Mouse (Mus musculus) skeletal muscle tissue, adult 2 months (tissue): ENCODE measurements around the gene Amn.

ENCODE experiments used
- DNase-seq: peaks from one replicate; pipeline ENCODE4 v3.0.0-alpha.2; 2012; ENCODE audit warnings: low read depth, low spot score

Gene Amn

GRCm38 (mm10) chr12:111267673-111268325 lies 3.1 kb upstream of the Amn start:
- DNase-seq: no peak

GRCm38 (mm10) chr12:111271406-111271805 lies 511 bp downstream of the Amn start:
- no peak for DNase-seq

GRCm38 (mm10) chr12:111271966-111272365 lies 1.1 kb downstream of the Amn start:
- DNase-seq: no peak

GRCm38 (mm10) chr12:111272420-111272819 lies 1.5 kb downstream of the Amn start:
- DNase-seq: peak; percentile 46

GRCm38 (mm10) chr12:111274006-111274405 lies 3.1 kb downstream of the Amn start:
- DNase-seq: no peak

GRCm38 (mm10) chr12:111274447-111275149 lies 3.7 kb downstream of the Amn start:
- DNase-seq: no peak

GRCm38 (mm10) chr12:111275150-111275841 lies 4.4 kb downstream of the Amn start:
- DNase-seq: no peak

- DNase-seq: peak; percentile 42
Observed at GRCm38 (mm10) chr12:111276371-111276770, 5.5 kb downstream of the Amn start.

GRCm38 (mm10) chr12:111283573-111283972 lies 12.7 kb downstream of the Amn start:
- DNase-seq: no peak

- no peak for DNase-seq
Observed at GRCm38 (mm10) chr12:111284532-111284931, 13.6 kb downstream of the Amn start.

GRCm38 (mm10) chr12:111293025-111293424 lies 22.1 kb downstream of the Amn start:
- peak; percentile 64 for DNase-seq

- no peak for DNase-seq
Observed at GRCm38 (mm10) chr12:111301322-111302017, 30.6 kb downstream of the Amn start.

GRCm38 (mm10) chr12:111302018-111302345 lies 31.1 kb downstream of the Amn start:
- DNase-seq: no peak

GRCm38 (mm10) chr12:111303702-111304337 lies 32.9 kb downstream of the Amn start:
- DNase-seq: no peak

GRCm38 (mm10) chr12:111306821-111307220 lies 35.9 kb downstream of the Amn start:
- peak; percentile 64 for DNase-seq

GRCm38 (mm10) chr12:111309256-111309655 lies 38.4 kb downstream of the Amn start:
- no peak for DNase-seq

- DNase-seq: no peak
Observed at GRCm38 (mm10) chr12:111309931-111310330, 39.0 kb downstream of the Amn start.

GRCm38 (mm10) chr12:111311775-111312174 lies 40.9 kb downstream of the Amn start:
- no peak for DNase-seq

- no peak for DNase-seq
Observed at GRCm38 (mm10) chr12:111314273-111314672, 43.4 kb downstream of the Amn start.

GRCm38 (mm10) chr12:111317694-111318093 lies 46.8 kb downstream of the Amn start:
- no peak for DNase-seq

GRCm38 (mm10) chr12:111320549-111320948 lies 49.7 kb downstream of the Amn start:
- no peak for DNase-seq

GRCm38 (mm10) chr12:111321832-111322231 lies 50.9 kb downstream of the Amn start:
- no peak for DNase-seq
